In the genomic region with DNA sequence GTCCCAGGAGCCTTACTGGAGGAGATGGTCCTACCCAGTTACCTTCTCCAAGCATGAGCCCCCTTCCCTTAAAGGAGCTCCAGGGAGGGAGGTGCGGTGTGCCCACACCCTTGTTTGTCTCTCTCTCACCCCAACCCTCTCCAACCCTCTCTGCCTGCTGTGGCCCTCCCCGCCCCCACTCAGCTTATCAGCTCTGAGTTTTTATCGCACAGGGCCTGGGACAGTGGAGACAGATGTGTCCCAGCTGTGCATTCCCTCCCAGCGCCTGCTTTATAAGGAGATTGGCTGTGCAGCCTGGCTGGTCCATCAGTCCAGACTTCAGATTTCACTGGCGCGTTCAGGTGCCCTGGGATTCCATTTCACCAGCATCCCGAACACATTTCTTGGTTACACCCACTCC, we compare ENCODE assay signal across 9 mouse cellular contexts.
DNase-seq lines count a peak whose midpoint lies in the region; ATAC-seq and TF ChIP-seq lines count a peak whose summit lies in the region.
"Had no signal": no experiment of that assay in that cellular context is flagged by ENCODE, and none has a peak within 500 bp of the region (broad histone marks: within the 10 kb centered on the region; RNA-seq: fewer than 3 reads in every experiment).

No protein-coding gene starts in this region.

- WGBS in lung, embryonic 14.5 days = 11% methylated on average over 7 of the region's 7 CpGs
- WGBS in lung, adult 2 months = 37% methylated on average over 7 of the region's 7 CpGs
- 3% methylated on average over 7 of the region's 7 CpGs for WGBS in heart, embryonic 12.5 days
- WGBS in limb, embryonic 13.5 days = 44% methylated on average over 7 of the region's 7 CpGs
- WGBS in hindbrain, postnatal 0 days = 71% methylated on average over 7 of the region's 7 CpGs

- no peak for TF ChIP-seq CTCF in lung, embryonic 14.5 days (IDR thresholded peaks at IDR 0.05; ENCODE audit: low read depth)
- TF ChIP-seq CTCF in lung, adult 2 months (IDR thresholded peaks at IDR 0.05; ENCODE audit: insufficient read depth, low read length) = no peak
- no peak for TF ChIP-seq CTCF in hindbrain, postnatal 0 days (IDR thresholded peaks at IDR 0.05; ENCODE audit: low read depth)

- H3K4me2 ChIP-seq in lung, embryonic 14.5 days = peak overlapping the region; percentile 29
- H3K4me2 ChIP-seq in heart, embryonic 12.5 days = peak overlapping the region; percentile 47
- H3K4me2 ChIP-seq in limb, embryonic 13.5 days (replicated peaks) = no peak overlapping the region
- H3K4me2 ChIP-seq in hindbrain, postnatal 0 days (ENCODE audit: low read depth, low read length) = no peak overlapping the region

- H3K27ac ChIP-seq in lung, embryonic 14.5 days (ENCODE audit: low read depth) = peak overlapping the region; percentile 82
- peak overlapping the region; percentile 83 for H3K27ac ChIP-seq in heart, embryonic 12.5 days (ENCODE audit: poor library complexity, severe bottlenecking)
- H3K27ac ChIP-seq in limb, embryonic 13.5 days = peak overlapping the region; percentile 28
- H3K27ac ChIP-seq in hindbrain, postnatal 0 days = no peak overlapping the region

- DNase-seq in lung, embryonic 14.5 days = peak; percentile 90
- no peak for DNase-seq in lung, adult 2 months
- peak; percentile 46 for DNase-seq in naive thymus-derived CD4-positive, alpha-beta T cell, adult 2 months (ENCODE audit: low read depth)
- no peak for DNase-seq in layer of hippocampus, adult 9-10 months (ENCODE audit: low spot score)
- no peak for DNase-seq in layer of hippocampus, adult 9-11 months
- no peak for DNase-seq in hindbrain, postnatal 0 days (ENCODE audit: low spot score)

- peak; percentile 91 for ATAC-seq in lung, embryonic 14.5 days (ENCODE audit: insufficient read depth)
- peak; percentile 69 for ATAC-seq in heart, embryonic 12.5 days (ENCODE audit: insufficient number of reproducible peaks, low FRiP score)
- peak; percentile 44; the same call in 1 of the 2 replicates for ATAC-seq in limb, embryonic 13.5 days (ENCODE audit: low FRiP score, low read depth)
- ATAC-seq in hindbrain, postnatal 0 days = no peak

- H3K36me3 ChIP-seq in lung, embryonic 14.5 days (ENCODE audit: insufficient read depth) = no peaks in the 10 kb centered on the region
- peaks cover 17% of the 10 kb centered on the region for H3K36me3 ChIP-seq in heart, embryonic 12.5 days
- no peaks in the 10 kb centered on the region for H3K36me3 ChIP-seq in limb, embryonic 13.5 days
- no peaks in the 10 kb centered on the region for H3K36me3 ChIP-seq in hindbrain, postnatal 0 days (ENCODE audit: insufficient read depth, low read length)

- H3K4me3 ChIP-seq in lung, embryonic 14.5 days (ENCODE audit: low read depth, low read length) = no peak overlapping the region
- H3K4me3 ChIP-seq in lung, adult 2 months (replicated peaks; ENCODE audit: extremely low read depth, low read depth, low read length) = no peak overlapping the region
- no peak overlapping the region for H3K4me3 ChIP-seq in heart, embryonic 12.5 days
- no peak overlapping the region for H3K4me3 ChIP-seq in limb, embryonic 13.5 days
- no peak overlapping the region for H3K4me3 ChIP-seq in hindbrain, postnatal 0 days (ENCODE audit: low read length)

- 0 out of 2 replicates have a peak overlapping the region, but pooled peaks have one; percentile 17 for H3K9ac ChIP-seq in lung, embryonic 14.5 days
- H3K9ac ChIP-seq in heart, embryonic 12.5 days = no peak overlapping the region; the same call in 1 of the 2 replicates
- no peak overlapping the region for H3K9ac ChIP-seq in limb, embryonic 13.5 days
- H3K9ac ChIP-seq in hindbrain, postnatal 0 days (replicated peaks; ENCODE audit: low read length) = no peak overlapping the region

- TF ChIP-seq POLR2A in lung, adult 2 months (IDR thresholded peaks at IDR 0.05; ENCODE audit: borderline replicate concordance, extremely low read depth, low read depth, low read length) = no peak

- H3K9me3 ChIP-seq in lung, embryonic 14.5 days (ENCODE audit: low read depth, low read length) = no peaks in the 10 kb centered on the region
- H3K9me3 ChIP-seq in heart, embryonic 12.5 days (replicated peaks) = no peaks in the 10 kb centered on the region
- H3K9me3 ChIP-seq in limb, embryonic 13.5 days = no peaks in the 10 kb centered on the region
- no peaks in the 10 kb centered on the region for H3K9me3 ChIP-seq in hindbrain, postnatal 0 days (ENCODE audit: low read length)
- H3K9me3 ChIP-seq: megakaryocyte, embryonic 14.5 days had no signal

- H3K4me1 ChIP-seq in lung, embryonic 14.5 days (ENCODE audit: insufficient read depth) = peaks cover 17% of the 10 kb centered on the region
- H3K4me1 ChIP-seq in lung, adult 2 months (ENCODE audit: control insufficient read depth, insufficient read depth, low read length) = peaks cover 9% of the 10 kb centered on the region
- H3K4me1 ChIP-seq in heart, embryonic 12.5 days (replicated peaks) = peaks cover 65% of the 10 kb centered on the region
- H3K4me1 ChIP-seq in limb, embryonic 13.5 days = peaks cover 39% of the 10 kb centered on the region
- peaks cover 4% of the 10 kb centered on the region; the same call in 1 of the 2 replicates for H3K4me1 ChIP-seq in hindbrain, postnatal 0 days (ENCODE audit: insufficient read depth, low read length)

- no peaks in the 10 kb centered on the region for H3K27me3 ChIP-seq in lung, embryonic 14.5 days (ENCODE audit: insufficient read depth, low read length)
- no peaks in the 10 kb centered on the region for H3K27me3 ChIP-seq in heart, embryonic 12.5 days (replicated peaks)
- H3K27me3 ChIP-seq in limb, embryonic 13.5 days = no peaks in the 10 kb centered on the region
- H3K27me3 ChIP-seq in hindbrain, postnatal 0 days (ENCODE audit: insufficient read depth, low read length) = no peaks in the 10 kb centered on the region
- H3K27me3 ChIP-seq: megakaryocyte, embryonic 14.5 days had no signal

Comparison
In these comparisons a context has a peak if more than half of its experiments do, and no peak if none do; other contexts are left out.
1. DNase-seq: peak in lung, embryonic 14.5 days (single experiment) and naive thymus-derived CD4-positive, alpha-beta T cell, adult 2 months (single experiment); none in lung, adult 2 months (single experiment), layer of hippocampus, adult 9-10 months (single experiment), layer of hippocampus, adult 9-11 months (single experiment) and hindbrain, postnatal 0 days (single experiment).
2. H3K4me2 ChIP-seq: peak in lung, embryonic 14.5 days (single experiment) and heart, embryonic 12.5 days (single experiment); none in limb, embryonic 13.5 days (single experiment) and hindbrain, postnatal 0 days (single experiment).